Mouse (Mus musculus) cortical plate, adult 2 months (tissue): ENCODE data around the gene D330020A13Rik.

Source experiments
- CTCF ChIP-seq: fragments of 200-500 bp; IDR thresholded peaks from 2 replicates; pipeline ENCODE4 v1.5.1; 2011; ENCODE audit warnings: mild to moderate bottlenecking, control low read depth, low read length; ENCODE audit not compliant: insufficient read depth; ENCODE audit errors: extremely low read depth
- POLR2A ChIP-seq: fragments of 200-500 bp; IDR thresholded peaks from 2 replicates; pipeline ENCODE4 v1.6.1; 2011; ENCODE audit warnings: mild to moderate bottlenecking, low read length, control low read depth; ENCODE audit not compliant: insufficient read depth; ENCODE audit errors: extremely low read depth

GRCm38 (mm10) chr6:120264151-120264550 lies 30.0 kb upstream of the D330020A13Rik start:
- no peak for TF ChIP-seq CTCF
- TF ChIP-seq POLR2A: no peak
